ENCODE assay signal across 8 mouse cellular contexts in genomic region chr2:164909542-164909941, GRCm38 (mm10). TPM values are rescaled to one million over a fixed set of nuclear protein-coding genes. Genes with fewer than 3 reads are reported as not detected.
A peak's percentile ranks its signal among the peaks of the same experiment; 100 is the strongest.
DNase-seq lines count a peak whose midpoint lies in the region; ATAC-seq and TF ChIP-seq lines count a peak whose summit lies in the region.

No protein-coding gene starts in this region.

- H3K9ac ChIP-seq in embryonic facial prominence, embryonic 14.5 days (ENCODE audit: low read depth, low read length) = peak overlapping the region; percentile 95
- peak overlapping the region; percentile 73; the same call in 1 of the 2 replicates for H3K9ac ChIP-seq in hindbrain, embryonic 14.5 days
- H3K9ac ChIP-seq in liver, adult 2 months (ENCODE audit: low read depth, low read length) = no peak overlapping the region
- H3K9ac ChIP-seq in midbrain, embryonic 16.5 days (ENCODE audit: low read depth, low read length) = peak overlapping the region; percentile 95

- peak overlapping the region; percentile 65 for H3K4me2 ChIP-seq in embryonic facial prominence, embryonic 14.5 days (ENCODE audit: low read depth, low read length)
- H3K4me2 ChIP-seq in hindbrain, embryonic 14.5 days (replicated peaks) = peak overlapping the region; percentile 97
- peak overlapping the region; percentile 92 for H3K4me2 ChIP-seq in midbrain, embryonic 16.5 days (ENCODE audit: low read length)

- no peaks in the 10 kb centered on the region for H3K27me3 ChIP-seq in embryonic facial prominence, embryonic 14.5 days (replicated peaks; ENCODE audit: control insufficient read depth, insufficient read depth, low read length)
- H3K27me3 ChIP-seq in hindbrain, embryonic 14.5 days (ENCODE audit: control insufficient read depth, insufficient read depth, low read length) = no peaks in the 10 kb centered on the region
- H3K27me3 ChIP-seq in liver, adult 2 months (ENCODE audit: control insufficient read depth, insufficient read depth, low read length) = no peaks in the 10 kb centered on the region
- no peaks in the 10 kb centered on the region for H3K27me3 ChIP-seq in midbrain, embryonic 16.5 days (ENCODE audit: control insufficient read depth, insufficient read depth, low read depth, low read length)

- TF ChIP-seq POLR2A in liver, adult 2 months (IDR thresholded peaks at IDR 0.05; ENCODE audit: extremely low read depth, insufficient read depth, low read length) = no peak

- H3K4me3 ChIP-seq in embryonic facial prominence, embryonic 14.5 days (ENCODE audit: low read depth, low read length) = peak overlapping the region; percentile 88; the same call in 1 of the 2 replicates
- H3K4me3 ChIP-seq in hindbrain, embryonic 14.5 days (replicated peaks; ENCODE audit: low read length) = peak overlapping the region; percentile 75
- H3K4me3 ChIP-seq in liver, adult 2 months (ENCODE audit: insufficient read depth, low read depth, low read length) = no peak overlapping the region
- peak overlapping the region; percentile 14; the same call in 1 of the 2 replicates for H3K4me3 ChIP-seq in midbrain, embryonic 16.5 days (ENCODE audit: low read depth, low read length)

- WGBS in embryonic facial prominence, embryonic 14.5 days = 92% methylated on average over 1 of the region's 1 CpGs
- 79% methylated on average over 1 of the region's 1 CpGs for WGBS in hindbrain, embryonic 14.5 days
- WGBS in liver, adult 2 months = 70% methylated on average over 1 of the region's 1 CpGs
- 96% methylated on average over 1 of the region's 1 CpGs for WGBS in midbrain, embryonic 16.5 days

- TF ChIP-seq CTCF in liver, adult 2 months (IDR thresholded peaks at IDR 0.05; ENCODE audit: low read depth, low read length) = peak; percentile 55

- H3K27ac ChIP-seq in embryonic facial prominence, embryonic 14.5 days (replicated peaks; ENCODE audit: low read depth, low read length) = no peak overlapping the region
- no peak overlapping the region for H3K27ac ChIP-seq in hindbrain, embryonic 14.5 days
- no peak overlapping the region for H3K27ac ChIP-seq in liver, adult 2 months (replicated peaks; ENCODE audit: insufficient read depth, low read depth, low read length)
- H3K27ac ChIP-seq in midbrain, embryonic 16.5 days (ENCODE audit: low read length) = no peak overlapping the region

- H3K9me3 ChIP-seq in embryonic facial prominence, embryonic 14.5 days (ENCODE audit: control insufficient read depth, low read length) = peaks cover 5% of the 10 kb centered on the region
- H3K9me3 ChIP-seq in hindbrain, embryonic 14.5 days (ENCODE audit: control insufficient read depth, low read length) = 0 out of 2 replicates have a peak, but pooled peaks cover 5% of the 10 kb centered on the region
- H3K9me3 ChIP-seq in midbrain, embryonic 16.5 days (replicated peaks; ENCODE audit: control insufficient read depth, low read length, poor library complexity, severe bottlenecking) = no peaks in the 10 kb centered on the region

- H3K79me2 ChIP-seq in liver, adult 2 months (ENCODE audit: control insufficient read depth, insufficient read depth, low read length) = peaks cover 5% of the 10 kb centered on the region; the same call in 1 of the 2 replicates

- peak; percentile 55 to 62 for DNase-seq in spleen, postnatal 36 days (ENCODE audit: low spot score in 2 of 2)
- no peak for DNase-seq in spleen, adult 12 weeks (ENCODE audit: low spot score)
- DNase-seq in embryonic facial prominence, embryonic 14.5 days (ENCODE audit: low spot score) = no peak
- DNase-seq in hindbrain, embryonic 14.5 days (ENCODE audit: low spot score) = no peak
- DNase-seq in liver, adult 2 months (ENCODE audit: extremely low read depth, low read depth, low spot score) = peak; percentile 49
- no peak for DNase-seq in T-cell, adult 2 months (ENCODE audit: low spot score)
- DNase-seq in right cerebral cortex, postnatal 14 days = no peak

- H3K36me3 ChIP-seq in embryonic facial prominence, embryonic 14.5 days (ENCODE audit: control insufficient read depth, insufficient read depth, low read length) = peaks cover 49% of the 10 kb centered on the region
- peaks cover 47% of the 10 kb centered on the region for H3K36me3 ChIP-seq in hindbrain, embryonic 14.5 days (replicated peaks; ENCODE audit: control insufficient read depth, insufficient read depth)
- H3K36me3 ChIP-seq in liver, adult 2 months (ENCODE audit: control insufficient read depth, insufficient read depth, low read length) = peaks cover 27% of the 10 kb centered on the region
- H3K36me3 ChIP-seq in midbrain, embryonic 16.5 days (ENCODE audit: control insufficient read depth, insufficient read depth, low read length) = peaks cover 31% of the 10 kb centered on the region

- peaks cover 15% of the 10 kb centered on the region for H3K4me1 ChIP-seq in embryonic facial prominence, embryonic 14.5 days (ENCODE audit: control insufficient read depth, insufficient read depth, low read length)
- H3K4me1 ChIP-seq in hindbrain, embryonic 14.5 days (replicated peaks; ENCODE audit: control insufficient read depth, insufficient read depth, low read length) = peaks cover 16% of the 10 kb centered on the region
- peaks cover 12% of the 10 kb centered on the region for H3K4me1 ChIP-seq in liver, adult 2 months (ENCODE audit: control insufficient read depth, insufficient read depth, low read length)
- H3K4me1 ChIP-seq in midbrain, embryonic 16.5 days (ENCODE audit: control insufficient read depth, insufficient read depth, low read length) = peaks cover 19% of the 10 kb centered on the region

- no peak for ATAC-seq in embryonic facial prominence, embryonic 14.5 days (ENCODE audit: low read depth)
- ATAC-seq in hindbrain, embryonic 14.5 days (ENCODE audit: low FRiP score) = no peak
- ATAC-seq in midbrain, embryonic 16.5 days = no peak

RNA-seq across cellular contexts. Expression of gene Zfp335, which starts 2.0 kb away (rescaled TPM):
- 11.9 and 13.9 TPM in 2 replicates for polyA plus RNA-seq in embryonic facial prominence, embryonic 14.5 days (2014; fragmentation: Nextera tagmentation; extraction: Ambion mirVana)
- 14.6 and 15.4 TPM in 2 replicates for polyA plus RNA-seq in hindbrain, embryonic 14.5 days (2014; fragmentation: Nextera tagmentation; extraction: Ambion mirVana)
- 2.4 and 4.0 TPM in 2 replicates for total RNA-seq in liver, adult 2 months (2014; rRNA removed)
- 13.5 and 18.9 TPM in 2 replicates for polyA plus RNA-seq in liver, adult 2 months (2012; rRNA removed)
- 16.2 and 16.9 TPM in 2 replicates for polyA plus RNA-seq in midbrain, embryonic 16.5 days (2015; fragmentation: Nextera tagmentation; extraction: Ambion mirVana)

RNA-seq across cellular contexts. Expression of gene Pcif1, which starts 30.4 kb away (rescaled TPM):
- polyA plus RNA-seq in embryonic facial prominence, embryonic 14.5 days (2014; fragmentation: Nextera tagmentation; extraction: Ambion mirVana) = 56.9 and 62.8 TPM in 2 replicates
- polyA plus RNA-seq in hindbrain, embryonic 14.5 days (2014; fragmentation: Nextera tagmentation; extraction: Ambion mirVana) = 72.9 and 74.7 TPM in 2 replicates
- 9.1 and 12.9 TPM in 2 replicates for total RNA-seq in liver, adult 2 months (2014; rRNA removed)
- 20.2 and 21.3 TPM in 2 replicates for polyA plus RNA-seq in liver, adult 2 months (2012; rRNA removed)
- polyA plus RNA-seq in midbrain, embryonic 16.5 days (2015; fragmentation: Nextera tagmentation; extraction: Ambion mirVana) = 78.9 and 85.6 TPM in 2 replicates

RNA-seq across cellular contexts. Expression of gene Mmp9, which starts 31.0 kb away (rescaled TPM):
- 33.7 and 52.0 TPM in 2 replicates for polyA plus RNA-seq in embryonic facial prominence, embryonic 14.5 days (2014; fragmentation: Nextera tagmentation; extraction: Ambion mirVana)
- polyA plus RNA-seq in hindbrain, embryonic 14.5 days (2014; fragmentation: Nextera tagmentation; extraction: Ambion mirVana) = 28.8 and 33.2 TPM in 2 replicates
- 0.20 and 0.65 TPM in 2 replicates for total RNA-seq in liver, adult 2 months (2014; rRNA removed)
- polyA plus RNA-seq in liver, adult 2 months (2012; rRNA removed) = 0.55 and 0.70 TPM in 2 replicates
- 26.7 and 28.0 TPM in 2 replicates for polyA plus RNA-seq in midbrain, embryonic 16.5 days (2015; fragmentation: Nextera tagmentation; extraction: Ambion mirVana)

RNA-seq across cellular contexts. Expression of gene Slc12a5, which starts 51.1 kb away (rescaled TPM):
- polyA plus RNA-seq in embryonic facial prominence, embryonic 14.5 days (2014; fragmentation: Nextera tagmentation; extraction: Ambion mirVana) = 0.56 and 1.1 TPM in 2 replicates
- 62.1 and 73.6 TPM in 2 replicates for polyA plus RNA-seq in hindbrain, embryonic 14.5 days (2014; fragmentation: Nextera tagmentation; extraction: Ambion mirVana)
- 0.46 and 0.54 TPM in 2 replicates for total RNA-seq in liver, adult 2 months (2014; rRNA removed)
- polyA plus RNA-seq in liver, adult 2 months (2012; rRNA removed) = 0.85 and 1.1 TPM in 2 replicates
- polyA plus RNA-seq in midbrain, embryonic 16.5 days (2015; fragmentation: Nextera tagmentation; extraction: Ambion mirVana) = 52.8 and 57.7 TPM in 2 replicates

RNA-seq across cellular contexts. Expression of gene Pltp, which starts 52.0 kb away (rescaled TPM):
- 50.1 and 55.1 TPM in 2 replicates for polyA plus RNA-seq in embryonic facial prominence, embryonic 14.5 days (2014; fragmentation: Nextera tagmentation; extraction: Ambion mirVana)
- 148 and 167 TPM in 2 replicates for polyA plus RNA-seq in hindbrain, embryonic 14.5 days (2014; fragmentation: Nextera tagmentation; extraction: Ambion mirVana)
- 21.7 and 22.1 TPM in 2 replicates for total RNA-seq in liver, adult 2 months (2014; rRNA removed)
- polyA plus RNA-seq in liver, adult 2 months (2012; rRNA removed) = 49.7 and 92.8 TPM in 2 replicates
- polyA plus RNA-seq in midbrain, embryonic 16.5 days (2015; fragmentation: Nextera tagmentation; extraction: Ambion mirVana) = 83.9 and 84.4 TPM in 2 replicates

Comparison
In these comparisons a context has a peak if more than half of its experiments do, and no peak if none do; other contexts are left out.
1. DNase-seq: peak in spleen, postnatal 36 days (2 of 2) and liver, adult 2 months (single experiment); none in spleen, adult 12 weeks (single experiment), embryonic facial prominence, embryonic 14.5 days (single experiment), hindbrain, embryonic 14.5 days (single experiment), T-cell, adult 2 months (single experiment) and right cerebral cortex, postnatal 14 days (single experiment).
2. RNA of gene Mmp9, which starts 31.0 kb away (polyA plus RNA-seq): 33.7 to 52.0 TPM in embryonic facial prominence, embryonic 14.5 days, 28.8 to 33.2 TPM in hindbrain, embryonic 14.5 days and 26.7 to 28.0 TPM in midbrain, embryonic 16.5 days; 0.55 to 0.70 TPM in liver, adult 2 months; every median in the first group is over 10 times any median in the second.
3. Peak in every context shown above with its lines, with median percentiles within 50 percentile points of each other: H3K4me2 ChIP-seq.